Mouse (Mus musculus) megakaryocyte-erythroid progenitor cell, adult 5-6 weeks (primary cell): Measurements from ENCODE around the gene Fam118a. TPM values are rescaled to one million over a fixed set of nuclear protein-coding genes. Genes with fewer than 3 reads are reported as not detected.
A peak's percentile ranks its signal among the peaks of the same experiment; 100 is the strongest.
"Not testable (repeated sequence)": the region's sequence is repeated elsewhere in the genome, so short reads cannot be mapped to it uniquely, and the experiment has no call there.

Source experiments
- ATAC-seq: replicated peaks from 2 replicates; pipeline ENCODE4 v1.8.0; 2016; ENCODE audit warnings: mild to moderate bottlenecking, inconsistent platforms; ENCODE audit not compliant: severe bottlenecking, poor library complexity, low FRiP score, low TSS enrichment
- total RNA-seq, 2 experiments: library from RNA; stranded (forward) in 1 of 2; stranded (reverse) in 1 of 2; fragments of 200-1000, 215-1000 nt in 1 of 2; fragments of >200 nt in 1 of 2; fragmentation: Nextera tagmentation in 1 of 2; gene quantifications; 2 replicates each; pipeline ENCODE4 v1.2.3; 2014 to 2017

The Fam118a gene
- total RNA-seq, 2 experiments from 2014 or later: 5.7 to 9.3 TPM

- no peak for ATAC-seq
These were observed 16.7 kb upstream of the Fam118a start for GRCm38 (mm10) chr15:85011895-85012661.

DNA sequence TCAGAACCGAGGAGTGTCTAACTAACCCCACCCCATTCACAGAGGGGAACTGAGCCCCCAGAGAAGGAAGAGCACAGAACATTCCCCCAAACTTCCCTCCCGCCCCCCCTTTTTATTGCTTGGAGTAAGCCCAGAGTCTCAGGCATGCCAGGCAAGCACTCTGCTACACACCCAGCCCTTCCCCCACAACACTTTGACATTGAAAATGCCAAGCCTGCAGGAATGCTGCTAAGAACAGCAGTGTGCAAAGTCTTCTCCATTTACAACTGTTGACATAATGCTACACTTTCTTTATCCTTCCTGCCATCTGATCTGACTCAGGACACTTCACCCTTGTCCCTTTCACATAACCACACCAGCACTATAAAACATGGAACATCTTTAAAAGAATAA is 16.1 kb upstream of the Fam118a start:
- no peak for ATAC-seq

- no peak for ATAC-seq
These were observed 13.0 kb upstream of the Fam118a start for GRCm38 (mm10) chr15:85015771-85016170.

- ATAC-seq: peak; percentile 25; the same call in 1 of the 2 replicates
These were observed 11.6 kb upstream of the Fam118a start, which contains the start of gene Upk3a for GRCm38 (mm10) chr15:85016951-85017664. Upk3a (plus strand) TSS chr15:85017141.

DNA sequence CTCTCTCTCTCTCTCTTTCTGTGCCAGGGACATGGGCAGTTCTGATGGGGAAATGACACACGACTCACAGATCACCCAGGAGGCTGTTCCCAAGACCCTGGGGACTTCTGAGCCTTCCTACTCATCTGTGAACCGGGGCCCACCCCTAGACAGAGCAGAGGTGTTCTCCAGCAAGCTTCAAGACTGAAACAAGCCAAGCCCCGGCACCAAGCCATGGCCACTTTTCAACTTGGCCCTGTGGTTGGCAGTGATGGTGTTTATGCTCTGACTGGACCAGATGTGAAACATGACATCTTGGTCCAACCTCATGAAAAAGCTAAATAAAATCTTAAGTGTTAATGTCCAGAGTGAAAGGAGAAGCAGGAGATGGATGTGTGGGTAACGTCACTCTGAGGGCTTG is 6.5 kb upstream of the Fam118a start:
- ATAC-seq: no peak

DNA sequence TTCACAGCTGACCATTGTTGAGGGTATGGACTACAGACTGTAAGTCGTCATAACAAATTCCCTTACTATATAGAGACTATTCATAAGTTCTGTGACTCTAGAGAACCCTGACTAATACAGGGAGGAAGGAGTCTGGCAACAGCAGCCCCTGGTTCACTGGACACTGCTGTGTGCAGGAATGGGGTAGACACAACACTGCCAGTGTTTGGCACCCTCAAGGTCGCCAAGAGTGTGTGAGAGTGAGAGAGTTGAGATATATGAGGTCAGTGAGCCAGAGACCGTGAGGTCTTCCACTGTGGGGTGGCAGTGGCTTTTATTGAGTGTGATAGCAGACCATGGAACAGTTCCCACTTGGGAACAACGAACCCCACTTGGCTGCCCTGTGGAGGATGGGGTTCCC is 2.6 kb upstream of the Fam118a start:
- no peak for ATAC-seq

DNA sequence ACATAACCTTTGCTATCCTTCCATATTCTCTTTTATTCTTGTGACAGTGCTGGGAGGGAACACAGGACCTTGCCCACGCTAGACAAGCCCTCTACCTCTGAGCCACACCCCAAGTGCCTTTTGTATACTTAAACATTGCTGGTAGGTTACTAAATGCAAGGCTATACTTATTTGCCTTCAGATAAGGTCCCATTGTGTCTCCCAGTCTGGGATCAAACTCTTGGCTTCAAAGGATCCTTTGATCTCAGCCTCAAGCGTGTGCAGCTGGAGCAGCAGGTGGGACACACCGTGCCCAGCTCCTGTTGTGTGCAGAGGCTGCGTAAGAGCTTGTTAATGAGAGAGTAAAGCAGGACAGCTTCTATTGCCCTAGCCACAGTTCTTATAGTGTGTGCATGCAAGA is 1.0 kb upstream of the Fam118a start:
- no peak for ATAC-seq

GRCm38 (mm10) chr15:85030643-85031042 is 1.9 kb downstream of the Fam118a start:
- not testable (repeated sequence) for ATAC-seq

DNA sequence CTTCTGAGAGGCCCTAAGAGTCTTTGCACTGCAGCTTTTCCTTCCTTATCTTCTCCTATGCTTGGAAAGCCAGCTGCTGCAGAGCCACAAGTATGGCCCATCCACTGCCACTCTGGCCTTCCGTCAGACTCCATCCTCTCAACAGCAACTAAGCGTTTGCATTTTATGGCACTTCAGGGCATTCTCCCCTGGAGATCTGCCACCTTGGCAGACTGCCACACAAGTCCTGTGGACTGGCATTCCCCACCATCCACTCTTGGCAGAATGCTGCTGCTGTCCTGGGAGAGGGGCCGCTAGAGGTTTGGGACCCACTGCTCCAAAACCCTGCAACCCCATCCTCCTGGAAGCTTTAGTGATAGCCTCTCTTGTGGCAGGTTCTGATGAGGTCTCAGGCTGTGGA is 3.1 kb downstream of the Fam118a start:
- no peak for ATAC-seq

GRCm38 (mm10) chr15:85033916-85034315 is 5.2 kb downstream of the Fam118a start:
- ATAC-seq: not testable (repeated sequence)

GRCm38 (mm10) chr15:85036566-85037342 is 8.0 kb downstream of the Fam118a start:
- peak; percentile 97 for ATAC-seq

DNA sequence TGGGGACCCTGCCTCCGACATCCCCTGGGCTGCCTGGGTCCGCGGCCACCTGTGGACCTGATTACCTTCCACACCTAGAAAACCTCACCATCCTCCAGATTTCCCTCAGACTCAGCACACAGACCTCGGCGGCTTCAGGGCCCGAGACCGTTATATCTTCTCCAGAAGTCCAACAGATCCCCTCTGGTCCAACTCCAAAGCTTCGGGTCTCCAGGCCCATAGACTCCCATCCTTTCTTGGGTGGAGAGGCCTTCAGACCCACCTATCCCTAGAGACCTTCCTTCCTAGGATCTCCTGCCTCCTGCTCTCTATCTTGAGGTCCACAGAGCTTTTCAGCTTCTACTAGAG is 8.6 kb downstream of the Fam118a start:
- no peak for ATAC-seq

DNA sequence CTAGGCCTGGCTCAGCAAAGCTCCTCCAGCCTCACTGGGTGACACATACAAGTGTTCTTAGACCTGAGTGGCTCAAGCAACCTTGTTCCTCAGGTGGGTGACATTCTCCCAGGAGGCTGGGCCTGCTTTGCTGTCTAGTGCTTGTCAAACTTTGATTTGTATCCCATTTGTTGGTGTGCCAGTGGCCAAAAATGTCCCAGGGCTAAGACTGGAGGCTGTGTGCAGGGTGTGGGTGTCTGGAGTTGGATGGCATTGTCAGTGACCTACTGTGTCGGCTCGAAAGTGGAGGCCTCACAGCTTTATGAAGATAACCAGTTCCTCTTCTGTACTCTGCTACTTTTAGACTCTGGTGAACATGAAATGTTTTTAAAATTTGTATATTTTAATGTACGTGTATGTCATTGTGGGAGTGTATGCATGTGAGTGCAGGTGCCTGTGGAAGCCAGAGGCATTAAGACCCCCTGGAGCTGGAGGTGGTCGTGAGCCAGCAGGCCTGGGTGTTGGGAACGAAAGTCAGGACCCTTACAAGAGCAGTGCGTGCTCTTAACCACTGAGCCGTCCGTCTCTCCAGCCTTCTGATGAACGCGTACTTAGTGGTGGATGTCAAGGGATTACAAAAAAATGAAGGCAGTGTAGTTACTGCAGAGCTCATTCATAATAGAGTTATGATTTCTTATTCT is 12.9 kb downstream of the Fam118a start:
- no peak for ATAC-seq

DNA sequence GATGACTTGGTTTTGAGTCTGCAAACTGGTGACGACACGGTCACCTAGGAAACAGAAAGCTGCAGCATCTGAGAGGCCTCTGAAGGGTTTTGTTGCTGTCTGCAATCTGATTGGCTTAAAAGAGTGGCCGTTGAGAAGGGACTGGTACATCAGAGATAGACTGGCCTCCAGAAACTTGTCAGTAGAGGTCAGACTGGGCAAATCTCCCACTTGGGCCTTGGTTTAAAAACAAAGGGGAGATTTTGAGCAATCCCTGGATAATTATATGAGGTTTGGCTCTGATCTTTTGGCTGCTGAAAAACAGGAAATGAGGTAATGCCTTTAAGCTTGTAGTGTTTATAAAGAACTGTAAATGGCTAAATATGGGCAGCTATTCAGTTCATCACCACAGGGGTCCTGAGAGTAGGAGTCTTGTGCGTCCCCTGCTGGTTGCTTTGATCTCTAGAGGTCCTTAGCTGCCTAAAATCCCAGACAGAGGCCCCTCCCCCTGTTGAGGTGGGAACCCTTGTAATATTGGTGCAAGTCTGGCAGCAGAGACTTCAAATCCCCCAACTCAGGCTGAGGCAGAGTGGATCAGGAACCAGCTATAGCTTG is 13.7 kb downstream of the Fam118a start:
- peak; percentile 85 for ATAC-seq

DNA sequence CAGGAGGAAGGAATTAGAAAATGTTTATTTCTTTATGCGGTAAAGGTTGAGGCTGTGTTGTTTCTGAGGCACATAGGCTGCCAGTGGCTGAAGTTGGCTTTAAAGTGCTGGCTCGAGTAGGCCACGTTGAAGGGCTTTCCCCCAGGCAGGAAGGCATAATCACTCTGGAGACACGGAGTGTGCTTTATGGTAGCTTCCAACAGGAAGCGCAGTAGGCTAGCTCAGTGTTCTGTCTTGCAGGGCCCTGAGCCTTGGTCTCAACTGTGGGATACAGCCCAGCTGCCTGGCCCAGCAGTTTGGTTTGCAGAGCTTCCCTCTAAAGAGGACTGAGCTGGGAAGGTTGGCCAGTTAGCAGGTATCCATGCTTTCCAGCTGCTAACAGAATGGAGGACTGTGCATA is 14.4 kb downstream of the Fam118a start:
- no peak for ATAC-seq

DNA sequence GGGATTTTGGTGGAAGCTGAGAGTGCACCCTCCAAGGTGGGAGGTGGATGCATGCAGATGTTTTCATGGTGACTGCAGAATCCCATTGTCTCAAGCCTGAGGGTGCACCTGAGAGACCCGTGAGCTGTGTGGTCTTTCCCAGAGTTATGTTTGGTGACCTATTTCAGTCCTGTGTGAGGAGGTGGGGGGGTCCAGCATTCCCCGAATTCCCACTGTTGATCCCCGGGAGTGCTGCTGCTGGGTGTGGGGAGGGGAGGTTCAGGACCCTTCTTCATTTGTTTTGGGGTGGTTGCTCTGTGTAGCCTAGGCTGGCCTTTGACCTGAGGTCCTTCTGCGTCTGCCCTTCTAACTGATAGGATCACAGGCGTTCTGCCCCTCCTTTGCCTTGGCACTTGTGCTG is 15.0 kb downstream of the Fam118a start:
- no peak for ATAC-seq

- ATAC-seq: no peak
These were observed 17.6 kb downstream of the Fam118a start for GRCm38 (mm10) chr15:85046230-85046950.

GRCm38 (mm10) chr15:85047865-85048264 is 19.1 kb downstream of the Fam118a start:
- no peak for ATAC-seq

DNA sequence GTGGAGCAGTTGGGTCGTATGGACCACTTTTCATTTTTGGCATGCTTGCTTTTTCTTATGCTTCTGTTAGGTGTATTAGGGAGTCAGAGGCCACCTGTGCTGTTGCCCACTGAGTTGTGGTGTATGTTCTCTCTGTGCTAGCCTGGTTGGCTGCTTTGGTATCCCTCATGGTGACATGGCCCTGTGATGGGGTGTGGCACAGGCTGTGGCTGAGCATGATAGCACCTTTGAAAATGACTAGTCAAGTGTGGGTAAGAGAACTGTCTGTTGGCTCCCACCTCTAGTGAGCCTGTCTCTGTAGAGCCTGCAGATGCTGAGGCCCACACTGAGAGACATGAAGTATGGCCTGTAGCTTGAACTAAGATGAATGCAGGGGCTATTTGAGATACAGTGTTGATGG is 21.0 kb downstream of the Fam118a start:
- peak; percentile 37; the same call in 1 of the 2 replicates for ATAC-seq
